In the genomic region with DNA sequence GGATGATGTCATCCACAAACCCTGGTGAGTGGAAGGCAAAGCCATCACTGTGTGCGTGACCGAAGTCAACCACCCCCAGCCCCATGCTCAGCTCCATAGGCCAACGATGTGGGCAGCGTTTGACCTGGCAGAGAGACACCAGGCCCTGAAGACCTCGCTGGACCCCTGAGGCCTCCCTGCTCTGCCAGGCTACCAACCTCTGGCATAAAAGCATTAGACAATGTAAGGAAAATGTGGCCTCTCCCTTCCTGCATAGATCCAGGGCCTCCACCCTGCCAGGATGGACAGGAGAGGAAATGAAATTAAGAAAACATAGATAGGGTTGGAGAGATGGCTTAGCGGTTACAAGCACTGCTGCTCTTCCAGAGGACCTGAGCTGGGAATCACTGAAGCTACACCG, we compare ENCODE assay signal across 22 mouse cellular contexts.
"Had no signal": no experiment of that assay in that cellular context is flagged by ENCODE, and none has a peak within 500 bp of the region (broad histone marks: within the 10 kb centered on the region; RNA-seq: fewer than 3 reads in every experiment).

No protein-coding gene starts in this region.

- H3K4me2 ChIP-seq: limb, embryonic 13.5 days; liver, embryonic 12.5 days; liver, embryonic 15.5 days; midbrain, embryonic 13.5 days; neural tube, embryonic 13.5 days; stomach, embryonic 15.5 days had no signal

- H3K4me1 ChIP-seq: limb, embryonic 10.5 days; midbrain, embryonic 10.5 days; midbrain, embryonic 13.5 days; neural tube, embryonic 13.5 days; stomach, embryonic 15.5 days had no signal

- H3K9ac ChIP-seq: limb, embryonic 13.5 days; liver, embryonic 12.5 days; liver, embryonic 15.5 days; midbrain, embryonic 13.5 days; neural tube, embryonic 13.5 days; stomach, embryonic 15.5 days had no signal

- H3K27ac ChIP-seq: kidney, postnatal 0 days; layer of hippocampus, adult 2 months; limb, embryonic 10.5 days; limb, embryonic 13.5 days; liver, embryonic 12.5 days; liver, embryonic 15.5 days; midbrain, embryonic 10.5 days; midbrain, embryonic 13.5 days; neural tube, embryonic 13.5 days; stomach, embryonic 15.5 days had no signal

- DNase-seq: kidney, adult 2 months; kidney, postnatal 25 days; layer of hippocampus, adult 9-11 months; liver; lung, adult 2 months; retina, postnatal 1 day; right cerebral cortex, postnatal 25 days; spleen, adult 18-20 months; thymus, postnatal 25 days had no signal

- H3K4me3 ChIP-seq: layer of hippocampus, adult 2 months; limb, embryonic 10.5 days; limb, embryonic 13.5 days; liver, embryonic 12.5 days; liver, embryonic 15.5 days; megakaryocyte, embryonic 14.5 days; midbrain, embryonic 10.5 days; midbrain, embryonic 13.5 days; myocyte; neural tube, embryonic 13.5 days; stomach, embryonic 15.5 days had no signal

- ATAC-seq: liver, embryonic 12.5 days; midbrain, embryonic 13.5 days; midbrain, embryonic 16.5 days had no signal

- H3K27me3 ChIP-seq: limb, embryonic 13.5 days; liver, embryonic 12.5 days; liver, embryonic 15.5 days; megakaryocyte, embryonic 14.5 days; midbrain, embryonic 13.5 days; neural tube, embryonic 13.5 days; stomach, embryonic 15.5 days had no signal

- H3K9me3 ChIP-seq: limb, embryonic 10.5 days; limb, embryonic 13.5 days; liver, embryonic 12.5 days; liver, embryonic 15.5 days; megakaryocyte, embryonic 14.5 days; midbrain, embryonic 10.5 days; midbrain, embryonic 13.5 days; neural tube, embryonic 13.5 days; stomach, embryonic 15.5 days had no signal
